Mouse (Mus musculus) midbrain, postnatal 0 days (tissue): ENCODE measurements around the gene Nod1. TPM values are rescaled to one million over a fixed set of nuclear protein-coding genes. Genes with fewer than 3 reads are reported as not detected.

Experiments
- ATAC-seq: fragments of 200-750 bp; cut with Nextera tagmentation; 2 replicates; pipeline ENCODE4 v1.8.0; 2017; ENCODE audit warnings: moderate number of reproducible peaks, mild to moderate bottlenecking, moderate TSS enrichment, moderate library complexity; ENCODE audit not compliant: low FRiP score
- DNase-seq: peaks from one replicate; pipeline ENCODE4 v3.0.0-alpha.2; 2015; ENCODE audit warnings: low spot score
- H3K27ac ChIP-seq: fragments of 300-500 bp; sonication (generic); 2 replicates; pipeline ENCODE4 v1.5.1; 2014; ENCODE audit warnings: low read depth, mild to moderate bottlenecking, low read length, mixed read lengths
- H3K27me3 ChIP-seq: fragments of 300-500 bp; sonication (generic); 2 replicates; pipeline ENCODE4 v1.6.1; 2014; ENCODE audit warnings: low read length, control low read depth, mixed read lengths; ENCODE audit not compliant: insufficient read depth
- H3K36me3 ChIP-seq: fragments of 300-500 bp; sonication (generic); 2 replicates; pipeline ENCODE4 v1.6.1; 2014; ENCODE audit warnings: low read length, control low read depth, mixed read lengths; ENCODE audit not compliant: insufficient read depth
- H3K4me1 ChIP-seq: fragments of 300-500 bp; sonication (generic); 2 replicates; pipeline ENCODE4 v1.6.1; 2014; ENCODE audit warnings: mild to moderate bottlenecking, control low read depth, antibody characterized with exemption, low read length, mixed read lengths; ENCODE audit not compliant: insufficient read depth
- H3K4me2 ChIP-seq: fragments of 300-500 bp; sonication (generic); 2 replicates; pipeline ENCODE4 v1.6.1; 2014; ENCODE audit warnings: low read depth, mild to moderate bottlenecking, low read length, mixed read lengths; ENCODE audit not compliant: poor library complexity, severe bottlenecking
- H3K4me3 ChIP-seq: fragments of 300-500 bp; sonication (generic); 2 replicates; pipeline ENCODE4 v1.5.1; 2014; ENCODE audit warnings: low read depth, mild to moderate bottlenecking, low read length, moderate library complexity
- H3K9ac ChIP-seq: fragments of 300-500 bp; sonication (generic); replicated peaks from 2 replicates; pipeline ENCODE4 v1.6.1; 2014; ENCODE audit warnings: mild to moderate bottlenecking, low read length, moderate library complexity, mixed read lengths; ENCODE audit not compliant: poor library complexity, severe bottlenecking
- H3K9me3 ChIP-seq: fragments of 300-500 bp; sonication (generic); 2 replicates; pipeline ENCODE4 v1.6.1; 2016; ENCODE audit warnings: low read length, control low read depth
- CTCF ChIP-seq: IDR thresholded peaks from 2 replicates; pipeline ENCODE4 v1.5.1; 2016; ENCODE audit warnings: antibody characterized with exemption, mild to moderate bottlenecking
- WGBS: fragments of 180-500 bp; shearing (Covaris S2); extraction: QIAGEN DNeasy Blood & Tissue Kit; methylation state at CpG from one replicate; pipeline ENCODE4 v1.1.7; 2014; 5-methylcytosine and 5-hydroxymethylcytosine counted together
- polyA plus RNA-seq: library from polyadenylated mRNA; unstranded; fragments of >200 nt; fragmentation: Nextera tagmentation; extraction: Ambion mirVana; gene quantifications from 2 replicates; pipeline ENCODE4 v1.2.1, GENCODE M21; 2015
- total RNA-seq: library from RNA; depleted of rRNA; stranded (reverse); fragments of >200 nt; gene quantifications from 2 replicates; pipeline ENCODE4 v1.2.3, GENCODE M21; 2014

Nod1 gene
- total and polyA plus RNA-seq, 2 experiments from 2014 or later, result 1.7 to 8.3 TPM

DNA sequence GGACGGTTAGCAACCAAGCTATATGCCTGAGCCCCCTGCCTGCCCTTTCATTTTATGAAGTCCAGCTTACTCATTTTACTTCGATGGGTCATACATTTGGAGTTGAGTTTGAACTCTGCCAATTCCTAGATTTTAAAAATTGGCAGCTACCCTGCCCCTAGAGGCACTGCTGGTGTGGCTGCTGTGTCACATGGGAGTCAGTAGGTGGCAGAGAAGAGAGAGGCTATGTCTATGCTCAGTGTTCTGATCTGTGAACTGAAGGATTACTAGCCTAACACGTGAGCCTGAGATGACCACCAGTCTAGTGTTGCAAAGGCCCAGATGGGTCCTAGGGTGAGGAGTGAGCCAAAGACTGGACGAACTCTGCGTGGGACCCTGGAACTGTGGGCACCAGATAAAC, 2.1 kb upstream of the Nod1 start:
- Histone ChIP-seq H3K4me1 (no peaks in the 10 kb centered on the region), H3K4me3 (no peak overlapping the region)
- WGBS, result 71% methylated on average over 5 of the region's 5 CpGs

DNA sequence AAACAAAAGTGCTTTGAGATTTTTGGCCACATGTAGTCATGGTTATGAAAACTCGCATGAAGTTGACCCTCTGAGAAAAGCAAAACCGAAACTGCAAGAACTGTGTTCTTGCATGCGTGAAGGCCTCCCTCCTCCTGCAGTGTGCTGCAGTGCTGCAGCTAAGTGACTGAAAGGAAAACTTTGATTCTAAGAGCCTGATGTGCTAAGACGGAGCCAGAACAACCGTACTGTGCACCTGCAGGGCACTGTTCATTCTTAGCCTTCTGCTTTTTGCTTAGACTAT, 458 bp upstream of the Nod1 start:
- Histone ChIP-seq H3K9me3 (no peaks in the 10 kb centered on the region), H3K36me3 (no peaks in the 10 kb centered on the region), H3K9ac (no peak overlapping the region), H3K4me1 (no peaks in the 10 kb centered on the region), H3K27me3 (peaks cover 3% of the 10 kb centered on the region), H3K27ac (no peak overlapping the region), H3K4me2 (peak overlapping the region; percentile 96), H3K4me3 (peak overlapping the region; percentile 60)
- TF ChIP-seq CTCF, result no peak
- ATAC-seq (no peak), DNase-seq (peak; percentile 23)
- WGBS, result 3% methylated on average over 5 of the region's 5 CpGs

More for the DNA sequence above, 2.1 kb upstream of the Nod1 start:
- DNase-seq, result no peak
- no peak for ATAC-seq
- H3K9me3 ChIP-seq, result no peaks in the 10 kb centered on the region
- H3K9ac ChIP-seq, result no peak overlapping the region
- no peaks in the 10 kb centered on the region for H3K36me3 ChIP-seq
- no peak overlapping the region for H3K4me2 ChIP-seq
- TF ChIP-seq CTCF, result peak; percentile 57
- peaks cover 3% of the 10 kb centered on the region for H3K27me3 ChIP-seq
- no peak overlapping the region for H3K27ac ChIP-seq

DNA sequence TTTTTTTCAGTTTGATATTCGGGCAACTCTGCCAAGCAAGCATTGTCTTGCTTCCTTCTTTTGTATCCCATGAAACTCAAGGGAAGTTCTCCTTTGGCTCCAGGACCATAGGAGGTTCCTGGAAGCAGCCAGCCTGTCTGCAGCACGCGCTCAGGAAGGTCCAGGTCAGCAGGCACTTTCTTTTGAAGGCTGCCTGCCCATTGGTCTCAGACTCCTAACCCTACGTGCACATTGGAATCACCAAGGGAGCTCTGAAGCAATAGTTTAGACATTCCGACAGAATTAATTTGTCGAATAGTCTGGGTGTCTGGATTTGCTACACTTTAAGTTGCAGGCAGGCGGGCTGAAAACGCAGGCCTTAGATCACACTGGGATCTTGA, 691 bp downstream of the Nod1 start:
- 11% methylated on average over 8 of the region's 8 CpGs for WGBS
- peak overlapping the region; percentile 96 for H3K4me2 ChIP-seq
- peaks cover 3% of the 10 kb centered on the region for H3K27me3 ChIP-seq
- H3K4me1 ChIP-seq, result no peaks in the 10 kb centered on the region
- no peak for DNase-seq
- peak overlapping the region; percentile 60 for H3K4me3 ChIP-seq
- no peaks in the 10 kb centered on the region for H3K36me3 ChIP-seq
- no peaks in the 10 kb centered on the region for H3K9me3 ChIP-seq
- no peak for ATAC-seq
- no peak overlapping the region for H3K27ac ChIP-seq
- no peak for TF ChIP-seq CTCF
- H3K9ac ChIP-seq, result no peak overlapping the region

DNA sequence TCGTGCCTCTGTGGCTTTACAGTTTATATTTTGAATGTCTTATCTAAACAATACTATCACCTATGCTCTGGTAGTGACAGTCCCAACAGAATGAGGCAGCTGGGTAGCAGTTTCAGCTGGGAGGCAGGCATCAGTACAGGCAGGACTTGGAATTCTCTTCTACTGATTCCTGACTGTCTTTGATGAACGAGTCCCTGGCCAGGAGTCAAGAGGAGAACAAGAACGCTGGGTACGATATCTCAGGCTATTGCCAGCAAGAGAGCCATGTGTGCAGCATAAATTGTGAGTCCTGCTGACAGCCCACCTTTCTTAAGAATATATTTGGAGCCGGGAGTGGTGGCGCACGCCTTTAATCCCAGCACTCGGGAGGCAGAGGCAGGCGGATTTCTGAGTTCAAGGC, 1.9 kb downstream of the Nod1 start:
- H3K9me3 ChIP-seq, result no peaks in the 10 kb centered on the region
- H3K4me3 ChIP-seq, result no peak overlapping the region
- H3K9ac ChIP-seq, result no peak overlapping the region
- H3K4me2 ChIP-seq, result no peak overlapping the region
- no peak for DNase-seq
- H3K36me3 ChIP-seq, result no peaks in the 10 kb centered on the region
- no peak overlapping the region for H3K27ac ChIP-seq
- no peak for TF ChIP-seq CTCF
- WGBS, result 79% methylated on average over 8 of the region's 9 CpGs
- H3K4me1 ChIP-seq, result no peaks in the 10 kb centered on the region
- ATAC-seq, result no peak
- peaks cover 3% of the 10 kb centered on the region for H3K27me3 ChIP-seq

DNA sequence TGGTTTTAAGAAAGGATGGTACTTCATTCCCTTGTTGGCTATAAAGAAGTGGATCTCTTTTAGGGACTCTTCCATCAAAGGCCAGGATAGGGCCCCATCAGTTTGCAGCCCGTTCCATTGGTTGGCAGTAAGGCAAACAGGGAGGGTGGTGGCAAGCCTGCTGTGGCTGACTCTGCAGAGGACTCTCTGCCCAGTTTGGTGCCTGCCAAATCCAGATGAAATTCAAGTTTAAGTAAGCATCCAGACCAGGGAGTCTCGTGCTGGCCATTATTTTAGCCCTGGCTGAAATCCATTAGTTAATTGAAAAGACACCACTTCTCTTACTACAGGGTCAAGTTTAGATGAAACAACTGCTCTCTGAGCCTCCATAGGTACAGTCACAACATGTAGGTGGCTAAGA, 2.6 kb downstream of the Nod1 start:
- Histone ChIP-seq H3K36me3 (no peaks in the 10 kb centered on the region), H3K9me3 (no peaks in the 10 kb centered on the region), H3K9ac (no peak overlapping the region), H3K4me1 (no peaks in the 10 kb centered on the region), H3K27me3 (peaks cover 3% of the 10 kb centered on the region), H3K4me2 (no peak overlapping the region), H3K27ac (no peak overlapping the region), H3K4me3 (no peak overlapping the region)
- no peak for TF ChIP-seq CTCF
- DNase-seq (no peak), ATAC-seq (no peak)
- 66% methylated on average over 2 of the region's 2 CpGs for WGBS

DNA sequence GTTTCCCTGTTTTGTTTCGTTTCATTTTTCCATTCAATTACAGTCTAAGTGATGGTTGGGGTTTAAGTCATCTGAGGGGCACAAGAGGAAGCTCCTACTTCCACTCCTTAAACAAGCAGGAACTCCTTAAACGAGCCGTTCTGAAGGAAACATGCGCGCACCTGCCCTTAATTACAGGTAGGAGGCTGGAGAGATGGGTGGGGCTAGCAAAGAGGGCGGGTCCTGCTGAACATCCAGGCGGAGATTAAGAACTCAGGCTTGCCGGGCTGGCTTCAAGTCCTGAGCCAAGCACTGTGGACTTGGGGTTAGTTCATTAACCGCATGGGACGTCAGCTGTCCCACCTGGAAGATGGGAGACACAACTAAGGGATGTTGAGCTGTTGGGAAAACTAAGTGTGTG, 4.8 kb downstream of the Nod1 start:
- 47% methylated on average over 10 of the region's 10 CpGs for WGBS
- DNase-seq (no peak), ATAC-seq (no peak)
- no peak overlapping the region for H3K9ac ChIP-seq
- H3K9me3 ChIP-seq, result no peaks in the 10 kb centered on the region
- H3K4me2 ChIP-seq, result no peak overlapping the region
- no peak for TF ChIP-seq CTCF
- H3K4me1 ChIP-seq, result no peaks in the 10 kb centered on the region
- peaks cover 3% of the 10 kb centered on the region; the same call in 1 of the 2 replicates for H3K27me3 ChIP-seq
- no peak overlapping the region for H3K4me3 ChIP-seq
- H3K36me3 ChIP-seq, result no peaks in the 10 kb centered on the region
- no peak overlapping the region for H3K27ac ChIP-seq

DNA sequence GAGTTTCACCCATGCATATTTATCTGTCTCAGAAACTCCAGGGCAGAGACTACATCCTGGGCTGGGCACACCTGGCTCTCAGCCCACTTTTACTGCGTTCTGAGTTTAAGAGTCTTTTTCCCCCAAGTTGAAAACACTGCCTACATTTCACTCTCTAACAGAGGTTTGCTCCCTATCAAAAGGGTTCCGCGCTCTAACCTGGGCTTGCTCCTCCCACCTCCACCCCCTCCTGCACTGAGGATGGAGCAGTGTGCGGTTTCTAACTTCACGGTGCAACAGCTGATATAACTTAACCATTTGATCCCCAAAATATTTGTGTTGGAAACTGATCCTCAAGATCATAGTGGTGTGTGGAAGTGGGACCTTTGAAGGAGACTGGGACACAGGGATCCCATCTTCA, 7.2 kb downstream of the Nod1 start:
- Histone ChIP-seq H3K4me3 (no peak overlapping the region), H3K27ac (no peak overlapping the region), H3K9ac (no peak overlapping the region), H3K4me1 (no peaks in the 10 kb centered on the region), H3K27me3 (no peaks in the 10 kb centered on the region), H3K4me2 (no peak overlapping the region), H3K9me3 (no peaks in the 10 kb centered on the region), H3K36me3 (no peaks in the 10 kb centered on the region)
- ATAC-seq (no peak), DNase-seq (no peak)
- no peak for TF ChIP-seq CTCF
- 66% methylated on average over 5 of the region's 5 CpGs for WGBS
